Mouse (Mus musculus) forebrain, embryonic 16.5 days (tissue): ENCODE results near the gene Nob1. TPM values are rescaled to one million over a fixed set of nuclear protein-coding genes. Genes with fewer than 3 reads are reported as not detected.

ENCODE experiments used
- ATAC-seq: fragments of 200-750 bp; cut with Nextera tagmentation; 2 replicates; pipeline ENCODE4 v1.8.0; 2017; ENCODE audit warnings: mild to moderate bottlenecking, moderate library complexity
- H3K27ac ChIP-seq: fragments of 300-500 bp; sonication (generic); 2 replicates; pipeline ENCODE4 v1.5.1; 2014; ENCODE audit warnings: low read length, control low read depth
- H3K27me3 ChIP-seq: fragments of 300-500 bp; sonication (generic); replicated peaks from 2 replicates; pipeline ENCODE4 v1.6.1; 2014; ENCODE audit warnings: low read length; ENCODE audit not compliant: control insufficient read depth, insufficient read depth
- H3K36me3 ChIP-seq: fragments of 300-500 bp; sonication (generic); 2 replicates; pipeline ENCODE4 v1.6.1; 2014; ENCODE audit not compliant: control insufficient read depth, insufficient read depth
- H3K4me1 ChIP-seq: fragments of 300-500 bp; sonication (generic); replicated peaks from 2 replicates; pipeline ENCODE4 v1.6.1; 2014; ENCODE audit warnings: low read length; ENCODE audit not compliant: control insufficient read depth, insufficient read depth
- H3K4me2 ChIP-seq: fragments of 300-500 bp; sonication (generic); 2 replicates; pipeline ENCODE4 v1.6.1; 2014; ENCODE audit warnings: mild to moderate bottlenecking, low read length, control low read depth
- H3K4me3 ChIP-seq: fragments of 300-500 bp; sonication (generic); replicated peaks from 2 replicates; pipeline ENCODE4 v1.5.1; 2014; ENCODE audit warnings: mild to moderate bottlenecking, low read length, control low read depth
- H3K9ac ChIP-seq: fragments of 300-500 bp; sonication (generic); replicated peaks from 2 replicates; pipeline ENCODE4 v1.6.1; 2014; ENCODE audit warnings: low read depth, low read length, control low read depth
- H3K9me3 ChIP-seq: fragments of 300-500 bp; sonication (generic); 2 replicates; pipeline ENCODE4 v1.6.1; 2016; ENCODE audit warnings: low read length; ENCODE audit not compliant: control insufficient read depth
- WGBS: fragments of 180-500 bp; shearing (Covaris S2); extraction: QIAGEN DNeasy Blood & Tissue Kit; methylation state at CpG from one replicate; pipeline ENCODE4 v1.1.7; 2014; 5-methylcytosine and 5-hydroxymethylcytosine counted together
- polyA plus RNA-seq: library from polyadenylated mRNA; unstranded; fragments of >200 nt; fragmentation: Nextera tagmentation; extraction: Ambion mirVana; gene quantifications from 2 replicates; pipeline ENCODE4 v1.2.1, GENCODE M21; 2015

Nob1 gene
- polyA plus RNA-seq, 1 experiment from 2014 or later: 90.0 TPM

DNA sequence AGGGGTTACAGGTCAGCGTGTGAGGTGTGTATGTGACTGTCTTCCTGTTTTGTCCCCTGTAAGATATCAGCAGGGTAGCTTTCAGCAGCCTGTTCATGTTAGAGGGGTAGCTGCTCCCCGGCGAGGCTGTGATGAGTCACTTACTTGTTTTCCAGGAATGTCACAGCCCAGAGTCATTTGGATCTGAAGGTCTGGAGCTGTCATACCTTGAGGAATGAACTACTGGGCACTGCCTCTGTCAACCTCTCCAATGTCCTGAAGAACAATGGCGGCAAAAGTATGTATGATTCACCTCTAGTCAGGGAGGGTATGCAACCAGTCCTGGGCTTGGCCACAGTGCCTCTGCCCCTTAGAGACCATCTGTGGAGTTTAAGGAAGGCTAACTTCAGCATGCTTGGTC, 32.9 kb upstream of the Nob1 start:
- no peak for ATAC-seq
- H3K27me3 ChIP-seq: no peaks in the 10 kb centered on the region
- no peaks in the 10 kb centered on the region for H3K9me3 ChIP-seq
- H3K27ac ChIP-seq: no peak overlapping the region
- no peak overlapping the region for H3K9ac ChIP-seq
- no peaks in the 10 kb centered on the region for H3K4me1 ChIP-seq
- H3K36me3 ChIP-seq: peaks cover 5% of the 10 kb centered on the region; the same call in 1 of the 2 replicates
- 88% methylated on average over 4 of the region's 4 CpGs for WGBS
- H3K4me2 ChIP-seq: no peak overlapping the region
- H3K4me3 ChIP-seq: no peak overlapping the region

DNA sequence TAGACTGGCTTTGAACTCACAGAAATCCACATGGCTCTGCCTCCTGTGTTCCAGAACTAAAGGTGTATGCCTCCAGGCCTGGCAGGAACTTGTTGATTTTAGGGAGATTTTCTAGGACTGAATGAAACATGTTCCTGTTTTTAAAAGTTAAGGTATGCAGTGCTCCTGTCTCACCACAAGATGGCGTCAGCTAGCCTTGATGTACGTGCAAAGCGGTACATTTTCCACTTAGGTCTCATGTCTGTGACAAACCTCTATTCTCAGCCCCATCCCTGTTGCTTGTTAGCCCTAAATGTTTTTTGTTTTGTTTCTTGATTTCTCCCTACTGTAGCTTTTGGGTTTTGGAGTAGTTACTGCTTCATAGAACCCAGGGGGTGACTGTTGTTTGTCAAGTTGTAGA, 30.4 kb upstream of the Nob1 start:
- Histone ChIP-seq H3K4me3 (no peak overlapping the region), H3K9ac (no peak overlapping the region), H3K4me2 (no peak overlapping the region), H3K4me1 (no peaks in the 10 kb centered on the region), H3K36me3 (peaks cover 5% of the 10 kb centered on the region; the same call in 1 of the 2 replicates), H3K9me3 (no peaks in the 10 kb centered on the region), H3K27ac (no peak overlapping the region), H3K27me3 (no peaks in the 10 kb centered on the region)
- no peak for ATAC-seq
- WGBS: 9% methylated on average over 3 of the region's 3 CpGs

- H3K36me3 ChIP-seq: no peaks in the 10 kb centered on the region
- no peaks in the 10 kb centered on the region for H3K27me3 ChIP-seq
- no peak overlapping the region for H3K4me3 ChIP-seq
- H3K9ac ChIP-seq: no peak overlapping the region
- no peak overlapping the region for H3K27ac ChIP-seq
- H3K4me2 ChIP-seq: no peak overlapping the region
- H3K4me1 ChIP-seq: no peaks in the 10 kb centered on the region
- 95% methylated on average over 11 of the region's 11 CpGs for WGBS
- no peak for ATAC-seq
- H3K9me3 ChIP-seq: no peaks in the 10 kb centered on the region
Observed at GRCm38 (mm10) chr8:107453386-107453785, 28.5 kb upstream of the Nob1 start.

GRCm38 (mm10) chr8:107451414-107452066, 26.7 kb upstream of the Nob1 start:
- Histone ChIP-seq H3K9me3 (no peaks in the 10 kb centered on the region), H3K9ac (no peak overlapping the region)
- 74% methylated on average over 13 of the region's 13 CpGs for WGBS

GRCm38 (mm10) chr8:107449655-107450054, 24.8 kb upstream of the Nob1 start:
- Histone ChIP-seq H3K4me3 (no peak overlapping the region), H3K36me3 (no peaks in the 10 kb centered on the region), H3K4me2 (no peak overlapping the region), H3K9ac (no peak overlapping the region), H3K4me1 (0 out of 2 replicates have a peak, but pooled peaks cover 2% of the 10 kb centered on the region), H3K9me3 (no peaks in the 10 kb centered on the region), H3K27ac (no peak overlapping the region), H3K27me3 (no peaks in the 10 kb centered on the region)
- 84% methylated on average over 6 of the region's 6 CpGs for WGBS
- ATAC-seq: no peak

More at GRCm38 (mm10) chr8:107451414-107452066, 26.7 kb upstream of the Nob1 start:
- Histone ChIP-seq H3K4me3 (no peak overlapping the region), H3K27ac (peak overlapping the region; percentile 52), H3K4me2 (no peak overlapping the region), H3K36me3 (no peaks in the 10 kb centered on the region), H3K4me1 (0 out of 2 replicates have a peak, but pooled peaks cover 2% of the 10 kb centered on the region), H3K27me3 (no peaks in the 10 kb centered on the region)
- ATAC-seq: peak; percentile 63; the same call in 1 of the 2 replicates

DNA sequence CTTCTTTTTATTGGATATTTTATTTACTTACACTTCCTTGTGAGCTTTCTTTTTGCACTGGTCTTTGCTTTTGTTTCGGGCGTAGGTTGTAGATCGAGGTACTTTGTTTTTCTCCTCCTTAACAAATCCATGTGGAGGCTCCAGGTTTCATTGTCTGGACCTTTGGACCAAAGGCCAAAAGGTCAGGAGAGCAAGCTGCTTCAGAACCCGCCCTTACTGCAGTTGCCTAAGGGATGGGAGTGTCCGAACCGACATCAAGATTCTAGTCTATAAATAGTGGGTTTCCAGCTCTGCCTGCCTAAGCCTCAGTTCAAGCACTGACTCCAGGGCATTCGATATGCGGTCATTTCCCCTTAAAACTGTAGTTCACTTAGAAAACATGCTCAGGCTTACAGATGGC, 24.3 kb upstream of the Nob1 start:
- Histone ChIP-seq H3K4me1 (0 out of 2 replicates have a peak, but pooled peaks cover 2% of the 10 kb centered on the region), H3K9ac (no peak overlapping the region), H3K4me3 (no peak overlapping the region), H3K9me3 (no peaks in the 10 kb centered on the region), H3K36me3 (no peaks in the 10 kb centered on the region), H3K27ac (no peak overlapping the region), H3K27me3 (no peaks in the 10 kb centered on the region), H3K4me2 (no peak overlapping the region)
- WGBS: 29% methylated on average over 8 of the region's 8 CpGs
- no peak for ATAC-seq

- no peaks in the 10 kb centered on the region for H3K36me3 ChIP-seq
- H3K9me3 ChIP-seq: no peaks in the 10 kb centered on the region
- no peak overlapping the region for H3K4me3 ChIP-seq
- no peak overlapping the region for H3K4me2 ChIP-seq
- no peak overlapping the region for H3K27ac ChIP-seq
- WGBS: 54% methylated on average over 4 of the region's 4 CpGs
- H3K27me3 ChIP-seq: no peaks in the 10 kb centered on the region
- 0 out of 2 replicates have a peak, but pooled peaks cover 2% of the 10 kb centered on the region for H3K4me1 ChIP-seq
- no peak overlapping the region for H3K9ac ChIP-seq
- no peak for ATAC-seq
Observed at GRCm38 (mm10) chr8:107448382-107448889, 23.6 kb upstream of the Nob1 start.

DNA sequence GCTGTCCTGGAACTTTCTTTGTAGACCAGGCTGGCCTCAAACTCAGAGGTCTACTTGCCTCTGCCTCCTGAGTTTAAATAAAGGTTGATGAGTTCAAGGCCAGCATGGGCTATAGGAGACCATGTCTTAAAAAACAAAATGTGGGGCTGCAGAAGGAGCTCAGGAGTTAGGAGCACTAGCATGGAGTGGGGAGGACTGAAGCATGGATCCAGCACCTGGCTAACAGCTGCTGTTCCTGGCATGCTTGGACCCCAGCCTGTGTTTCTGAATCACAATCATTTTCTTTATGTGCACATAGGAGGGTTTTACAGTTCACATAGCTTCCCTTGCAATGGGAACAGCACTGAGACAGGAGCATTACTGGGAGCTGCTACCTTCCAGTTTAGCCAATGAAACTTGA, 22.9 kb upstream of the Nob1 start:
- no peak overlapping the region for H3K4me3 ChIP-seq
- no peak for ATAC-seq

GRCm38 (mm10) chr8:107444626-107445025, 19.8 kb upstream of the Nob1 start:
- no peak overlapping the region for H3K4me3 ChIP-seq
- 57% methylated on average over 3 of the region's 3 CpGs for WGBS
- no peaks in the 10 kb centered on the region for H3K36me3 ChIP-seq
- no peak overlapping the region for H3K4me2 ChIP-seq
- no peak overlapping the region for H3K9ac ChIP-seq
- no peak overlapping the region for H3K27ac ChIP-seq
- H3K27me3 ChIP-seq: no peaks in the 10 kb centered on the region
- no peak for ATAC-seq
- H3K9me3 ChIP-seq: no peaks in the 10 kb centered on the region
- 0 out of 2 replicates have a peak, but pooled peaks cover 2% of the 10 kb centered on the region for H3K4me1 ChIP-seq

More for the DNA sequence above, 22.9 kb upstream of the Nob1 start:
- Histone ChIP-seq H3K4me2 (no peak overlapping the region), H3K9me3 (no peaks in the 10 kb centered on the region), H3K27ac (no peak overlapping the region), H3K4me1 (0 out of 2 replicates have a peak, but pooled peaks cover 2% of the 10 kb centered on the region), H3K9ac (no peak overlapping the region), H3K27me3 (no peaks in the 10 kb centered on the region), H3K36me3 (no peaks in the 10 kb centered on the region)
